Mouse (Mus musculus): ENCODE results near the gene Opa3. TPM values are rescaled to one million over a fixed set of nuclear protein-coding genes. Genes with fewer than 3 reads are reported as not detected.

Gene Opa3
- polyA plus RNA-seq, 1 experiment from 2014 or later, result 35.2 TPM

DNA sequence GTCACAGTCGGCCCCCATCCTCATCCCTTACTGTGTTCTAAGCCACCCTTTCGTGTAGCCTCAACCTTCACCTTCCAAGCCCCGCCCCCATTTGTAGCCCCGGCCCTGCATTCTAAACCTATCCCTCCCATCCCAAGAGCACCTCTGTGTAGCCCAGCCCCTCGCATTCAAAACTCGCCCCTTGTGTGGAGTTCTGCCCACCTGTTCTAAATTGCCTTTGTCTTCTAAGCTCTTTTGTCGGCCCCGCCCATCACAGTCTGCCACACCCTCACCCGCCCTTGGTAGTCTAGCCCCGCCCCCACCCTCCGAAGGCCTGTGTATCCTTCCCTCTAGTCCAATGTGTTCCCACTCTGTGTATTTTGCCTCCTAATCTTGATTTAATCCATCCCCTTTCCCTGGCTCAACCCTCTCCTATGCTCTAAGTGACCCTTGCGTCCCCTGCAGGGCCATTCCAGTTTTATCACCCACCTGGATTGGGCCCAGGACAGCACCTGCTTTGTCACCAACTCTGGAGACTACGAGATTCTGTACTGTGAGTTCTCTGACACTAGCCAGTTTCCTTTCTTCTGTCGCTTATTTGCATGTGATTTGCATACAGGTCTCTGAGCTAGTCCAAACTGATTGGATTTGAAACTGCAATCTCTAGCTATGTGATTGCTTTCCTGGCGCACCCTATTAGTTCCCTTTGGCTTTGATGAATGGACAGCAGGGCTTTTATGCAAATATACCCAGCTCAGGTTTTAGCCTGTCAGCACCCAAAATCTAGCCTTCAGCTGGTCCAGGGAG lies 25.9 kb upstream of the Opa3 start:
- H3K27me3 ChIP-seq (replicated peaks), result no peaks in the 10 kb centered on the region
- no peak overlapping the region for H3K4me3 ChIP-seq
- no peak overlapping the region for H3K27ac ChIP-seq (replicated peaks)
- H3K4me1 ChIP-seq, result no peaks in the 10 kb centered on the region
- 57% methylated on average over 15 of the region's 15 CpGs for WGBS
- H3K9ac ChIP-seq, result no peak overlapping the region
- H3K4me2 ChIP-seq, result no peak overlapping the region
- ATAC-seq (ENCODE audit: extremely low read depth, insufficient number of reproducible peaks, low FRiP score, low TSS enrichment), result no peak
- peaks cover 84% of the 10 kb centered on the region for H3K36me3 ChIP-seq
- no peaks in the 10 kb centered on the region for H3K9me3 ChIP-seq

DNA sequence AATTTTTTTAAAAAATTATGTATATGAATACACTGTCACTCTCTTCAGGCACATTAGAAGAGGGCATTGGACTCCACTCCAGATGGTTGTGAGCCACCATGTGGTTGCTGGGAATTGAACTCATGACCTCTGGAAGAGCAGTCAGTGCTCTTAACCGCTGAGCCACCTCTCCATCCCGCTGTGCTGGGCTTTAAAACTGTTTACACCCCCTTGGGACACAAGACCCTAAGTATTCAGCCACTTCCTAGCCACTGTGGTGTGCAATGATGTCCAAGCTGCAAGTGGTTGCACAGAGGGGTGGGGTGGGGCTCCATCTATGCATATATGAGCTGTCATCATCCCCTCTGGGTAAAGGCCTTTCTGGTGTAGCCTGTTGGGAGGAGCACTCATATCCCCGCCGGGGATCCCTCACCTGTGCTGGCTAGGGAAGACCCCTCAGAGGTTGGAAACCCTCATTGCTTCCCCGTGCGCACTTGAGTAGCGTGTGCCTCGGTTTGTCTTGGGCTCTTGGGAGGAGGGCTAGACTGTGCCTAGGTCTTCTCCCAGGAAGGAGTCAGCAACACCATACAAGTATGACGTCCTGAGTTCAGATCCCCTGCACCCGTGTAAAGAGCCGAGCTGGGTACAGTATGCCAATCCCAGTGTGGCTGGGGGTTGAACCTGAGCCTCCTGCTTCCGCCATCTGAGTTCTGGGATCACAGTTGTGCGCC lies 19.8 kb upstream of the Opa3 start:
- Histone ChIP-seq H3K9me3 (no peaks in the 10 kb centered on the region), H3K27me3 (replicated peaks) (peaks cover 11% of the 10 kb centered on the region), H3K27ac (replicated peaks) (no peak overlapping the region), H3K9ac (no peak overlapping the region), H3K4me2 (no peak overlapping the region), H3K4me3 (no peak overlapping the region), H3K4me1 (peaks cover 17% of the 10 kb centered on the region), H3K36me3 (peaks cover 35% of the 10 kb centered on the region)
- 77% methylated on average over 13 of the region's 13 CpGs for WGBS
- no peak for ATAC-seq (ENCODE audit: extremely low read depth, insufficient number of reproducible peaks, low FRiP score, low TSS enrichment)

DNA sequence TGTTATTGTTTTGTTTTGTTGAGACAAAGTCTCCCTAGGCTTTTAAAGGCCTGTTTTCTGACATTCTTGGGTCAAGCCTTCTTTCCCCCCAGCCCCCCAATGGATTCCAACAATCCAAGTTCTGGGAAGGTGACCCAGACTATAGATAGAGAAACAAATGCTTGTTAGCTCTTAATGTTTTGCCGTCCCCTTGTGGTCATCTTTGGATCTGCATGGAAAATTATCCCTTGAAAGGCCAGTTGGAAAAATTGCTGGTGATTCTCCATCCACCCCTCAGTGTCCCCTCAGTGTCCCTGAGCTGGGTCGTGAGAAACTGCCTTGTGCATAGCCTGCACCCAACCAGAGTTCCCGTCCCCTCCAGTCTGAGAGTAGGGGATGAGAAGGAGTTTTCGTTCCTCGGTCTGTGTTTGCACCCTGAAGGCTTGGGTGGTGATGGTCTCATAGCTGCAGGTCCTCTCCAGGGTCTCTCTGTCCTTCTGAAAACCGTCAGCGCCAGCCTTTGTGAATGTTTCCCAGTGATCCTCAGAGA lies 19.1 kb upstream of the Opa3 start:
- Histone ChIP-seq H3K4me2 (no peak overlapping the region), H3K4me3 (no peak overlapping the region), H3K27me3 (replicated peaks) (peaks cover 16% of the 10 kb centered on the region), H3K4me1 (peaks cover 17% of the 10 kb centered on the region), H3K9me3 (no peaks in the 10 kb centered on the region), H3K9ac (no peak overlapping the region), H3K36me3 (peaks cover 30% of the 10 kb centered on the region), H3K27ac (replicated peaks) (no peak overlapping the region)
- no peak for ATAC-seq (ENCODE audit: extremely low read depth, insufficient number of reproducible peaks, low FRiP score, low TSS enrichment)
- 48% methylated on average over 7 of the region's 7 CpGs for WGBS

DNA sequence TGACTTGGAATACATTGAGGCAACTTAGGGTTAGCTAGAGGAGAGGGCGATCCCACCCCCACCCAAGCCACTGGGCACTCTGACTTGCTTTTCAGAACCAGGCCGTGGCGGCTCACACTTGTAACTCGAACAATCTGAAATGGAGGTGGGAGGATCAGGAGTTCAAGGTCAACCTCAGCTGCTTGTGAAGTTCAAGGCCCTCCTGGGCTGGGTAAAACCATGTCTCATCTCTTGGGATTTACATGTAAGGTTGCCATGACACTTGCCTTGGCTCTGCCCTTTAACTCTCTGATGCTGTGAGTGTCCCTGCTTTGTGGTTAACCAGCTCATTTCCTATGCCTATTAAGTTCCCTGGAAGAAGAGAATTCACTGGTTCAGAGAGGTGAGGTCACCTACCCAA lies 18.6 kb upstream of the Opa3 start:
- H3K9me3 ChIP-seq, result no peaks in the 10 kb centered on the region
- H3K27me3 ChIP-seq (replicated peaks), result peaks cover 21% of the 10 kb centered on the region
- H3K4me1 ChIP-seq, result peaks cover 21% of the 10 kb centered on the region
- no peak overlapping the region for H3K27ac ChIP-seq (replicated peaks)
- H3K4me2 ChIP-seq, result no peak overlapping the region
- H3K36me3 ChIP-seq, result peaks cover 25% of the 10 kb centered on the region
- WGBS, result 81% methylated on average over 4 of the region's 4 CpGs
- no peak overlapping the region for H3K9ac ChIP-seq
- H3K4me3 ChIP-seq, result no peak overlapping the region
- ATAC-seq (ENCODE audit: extremely low read depth, insufficient number of reproducible peaks, low FRiP score, low TSS enrichment), result no peak

DNA sequence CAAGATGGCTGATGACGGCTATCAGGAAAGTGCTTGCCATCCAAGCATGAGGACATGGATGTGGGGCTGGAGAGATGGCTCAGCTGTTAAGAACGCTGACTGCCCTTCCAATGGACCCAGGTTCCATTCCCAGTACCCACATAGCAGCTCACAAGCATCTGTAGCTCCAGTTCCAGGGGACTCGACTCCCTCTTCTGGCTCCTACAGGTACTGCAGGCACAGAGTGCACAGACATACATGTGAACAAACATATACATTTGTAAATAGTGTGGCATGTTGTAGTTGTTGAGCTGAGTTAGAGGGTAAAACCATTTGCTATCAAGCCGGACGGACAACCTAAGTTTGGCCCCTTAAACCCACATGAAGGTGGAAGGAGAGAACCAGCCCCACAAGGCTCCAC lies 18.1 kb upstream of the Opa3 start:
- 87% methylated on average over 5 of the region's 5 CpGs for WGBS
- Histone ChIP-seq H3K9ac (no peak overlapping the region), H3K27me3 (replicated peaks) (peaks cover 25% of the 10 kb centered on the region), H3K9me3 (no peaks in the 10 kb centered on the region), H3K4me3 (no peak overlapping the region), H3K4me2 (no peak overlapping the region), H3K27ac (replicated peaks) (no peak overlapping the region), H3K36me3 (peaks cover 20% of the 10 kb centered on the region), H3K4me1 (peaks cover 24% of the 10 kb centered on the region)
- no peak for ATAC-seq (ENCODE audit: extremely low read depth, insufficient number of reproducible peaks, low FRiP score, low TSS enrichment)

DNA sequence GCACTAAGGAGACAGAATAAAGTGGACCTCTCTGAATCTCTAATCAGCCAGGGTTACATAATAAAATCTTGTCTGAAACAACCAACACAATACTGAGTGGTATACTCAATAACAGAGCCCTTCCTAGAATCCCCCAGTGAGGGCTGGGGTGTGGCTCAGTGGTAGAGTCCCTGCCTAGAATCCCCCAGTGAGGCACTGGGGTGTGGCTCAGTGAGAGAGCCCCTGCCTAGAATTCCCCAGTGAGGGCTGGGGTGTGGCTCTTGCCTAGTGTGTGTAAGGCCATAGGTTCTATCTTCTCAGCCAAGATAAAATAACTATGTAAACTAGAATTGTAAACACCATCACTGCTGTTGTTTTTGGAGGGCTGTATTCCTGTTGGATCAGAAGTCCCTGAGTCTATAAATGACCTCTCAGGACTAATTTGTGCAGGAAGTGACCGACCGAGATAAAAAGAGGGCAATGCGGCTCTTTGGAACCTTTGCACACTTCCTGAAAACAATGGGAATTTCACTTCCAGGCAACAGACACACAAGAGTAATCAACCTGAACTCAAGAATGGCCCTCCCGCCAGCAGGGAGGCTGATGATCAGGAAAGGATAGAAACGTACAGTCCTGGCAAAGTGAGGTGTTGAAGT lies 17.0 kb upstream of the Opa3 start:
- H3K9me3 ChIP-seq, result no peaks in the 10 kb centered on the region
- H3K4me3 ChIP-seq, result no peak overlapping the region
- peaks cover 25% of the 10 kb centered on the region for H3K27me3 ChIP-seq (replicated peaks)
- peaks cover 8% of the 10 kb centered on the region; the same call in 1 of the 2 replicates for H3K36me3 ChIP-seq
- no peak overlapping the region for H3K4me2 ChIP-seq
- no peak overlapping the region for H3K27ac ChIP-seq (replicated peaks)
- 52% methylated on average over 5 of the region's 5 CpGs for WGBS
- no peak overlapping the region for H3K9ac ChIP-seq
- peaks cover 24% of the 10 kb centered on the region for H3K4me1 ChIP-seq
- ATAC-seq (ENCODE audit: extremely low read depth, insufficient number of reproducible peaks, low FRiP score, low TSS enrichment), result no peak

DNA sequence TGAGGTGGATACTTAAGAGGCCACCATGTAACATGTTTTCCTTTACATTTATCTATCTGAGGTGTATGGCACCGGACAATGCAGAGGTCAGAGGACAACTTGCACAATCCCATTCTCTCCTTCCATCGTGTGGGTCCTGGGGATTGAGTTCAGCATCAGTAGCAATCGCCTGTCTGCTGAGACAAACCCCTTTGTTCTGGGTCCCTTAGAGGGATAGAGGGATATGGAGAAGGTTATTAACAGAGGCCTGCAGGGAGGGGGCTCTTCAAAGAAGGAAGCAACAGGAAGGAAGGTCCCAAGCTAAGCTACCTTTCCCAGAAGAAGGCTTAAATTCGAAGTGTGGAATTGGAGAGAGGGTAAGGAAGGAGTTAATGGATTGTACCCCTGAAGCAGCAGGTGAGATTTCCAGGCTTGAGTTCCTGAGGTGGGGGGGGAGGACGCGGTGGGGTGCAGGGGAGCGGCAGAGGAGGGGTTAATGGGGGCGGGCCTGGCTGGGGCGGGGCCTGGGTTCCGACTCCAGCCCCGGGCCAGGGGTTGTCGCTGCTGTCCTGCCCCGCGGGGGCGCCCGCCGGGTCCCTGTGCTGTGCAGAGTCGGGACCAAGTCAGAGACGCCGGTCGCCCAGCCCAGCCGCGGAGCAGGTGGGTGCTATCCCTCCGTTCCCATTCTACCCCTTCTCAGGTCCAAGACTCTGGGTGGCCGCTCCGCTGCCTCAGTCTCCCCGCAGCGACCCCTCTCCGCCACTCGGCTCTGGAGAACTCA lies 16.0 kb upstream of the Opa3 start, which contains the start of gene Gpr4:
TSS of gene Gpr4 (plus strand) at position 543 of the 760 bp plus-strand sequence.
- WGBS, result 2% methylated on average over 26 of the region's 30 CpGs
- Histone ChIP-seq H3K4me1 (peaks cover 24% of the 10 kb centered on the region), H3K9ac (peak within 1 kb of the TSS; percentile 80), H3K9me3 (no peaks in the 10 kb centered on the region), H3K36me3 (0 out of 2 replicates have a peak, but pooled peaks cover 2% of the 10 kb centered on the region), H3K27ac (replicated peaks) (no peak within 1 kb of the TSS), H3K4me2 (peak within 1 kb of the TSS; percentile 84), H3K27me3 (replicated peaks) (peaks cover 29% of the 10 kb centered on the region), H3K4me3 (peak within 1 kb of the TSS; percentile 60)
- ATAC-seq (ENCODE audit: extremely low read depth, insufficient number of reproducible peaks, low FRiP score, low TSS enrichment), result peak; percentile 51; the same call in 1 of the 2 replicates

DNA sequence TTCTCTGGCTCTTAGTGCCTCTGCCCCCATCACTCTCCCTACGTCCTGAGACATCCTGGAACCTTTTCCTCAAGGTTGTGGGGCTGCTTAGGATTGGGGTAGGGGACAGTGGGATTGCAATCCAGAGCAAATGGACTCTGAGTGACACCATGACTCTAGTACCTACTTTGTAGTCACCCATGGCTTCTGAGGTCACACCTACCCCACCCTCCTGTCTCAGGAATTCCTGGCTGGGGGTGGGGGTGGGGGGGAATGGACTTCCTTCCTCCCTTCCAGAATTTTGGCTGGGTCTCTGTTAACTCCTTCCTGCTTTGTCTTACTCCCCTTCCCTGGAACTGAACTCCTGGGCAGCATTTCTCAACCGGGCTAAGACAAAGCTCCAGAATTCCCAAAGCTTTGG lies 14.7 kb upstream of the Opa3 start:
- Histone ChIP-seq H3K9ac (no peak overlapping the region), H3K4me2 (peak overlapping the region; percentile 84), H3K27me3 (replicated peaks) (peaks cover 29% of the 10 kb centered on the region), H3K4me3 (peak overlapping the region; percentile 60; the same call in 1 of the 2 replicates), H3K4me1 (peaks cover 34% of the 10 kb centered on the region), H3K9me3 (no peaks in the 10 kb centered on the region), H3K36me3 (no peaks in the 10 kb centered on the region), H3K27ac (replicated peaks) (no peak overlapping the region)
- 52% methylated on average over 2 of the region's 2 CpGs for WGBS
- ATAC-seq (ENCODE audit: extremely low read depth, insufficient number of reproducible peaks, low FRiP score, low TSS enrichment), result no peak

DNA sequence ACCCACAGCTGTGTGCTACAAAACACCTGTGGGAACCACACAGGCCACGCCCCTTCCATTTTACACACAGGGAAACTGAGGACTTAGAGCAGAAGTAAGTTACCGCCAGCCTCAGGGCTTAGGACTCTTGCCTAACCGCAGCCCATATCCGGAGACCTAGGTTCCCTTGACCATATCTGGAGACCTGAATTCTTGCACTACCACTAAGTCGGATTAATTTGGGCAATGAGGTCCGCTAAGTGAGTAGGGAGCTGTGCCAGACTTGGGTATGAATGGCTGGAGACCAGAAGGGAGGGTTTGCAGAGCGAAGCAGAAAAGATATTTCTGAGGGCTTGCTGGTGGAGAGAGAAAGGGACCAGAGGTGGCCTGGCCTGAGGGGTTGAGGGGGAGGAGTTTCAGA lies 13.8 kb upstream of the Opa3 start:
- H3K4me2 ChIP-seq, result no peak overlapping the region
- 58% methylated on average over 7 of the region's 7 CpGs for WGBS
- no peak overlapping the region for H3K4me3 ChIP-seq

DNA sequence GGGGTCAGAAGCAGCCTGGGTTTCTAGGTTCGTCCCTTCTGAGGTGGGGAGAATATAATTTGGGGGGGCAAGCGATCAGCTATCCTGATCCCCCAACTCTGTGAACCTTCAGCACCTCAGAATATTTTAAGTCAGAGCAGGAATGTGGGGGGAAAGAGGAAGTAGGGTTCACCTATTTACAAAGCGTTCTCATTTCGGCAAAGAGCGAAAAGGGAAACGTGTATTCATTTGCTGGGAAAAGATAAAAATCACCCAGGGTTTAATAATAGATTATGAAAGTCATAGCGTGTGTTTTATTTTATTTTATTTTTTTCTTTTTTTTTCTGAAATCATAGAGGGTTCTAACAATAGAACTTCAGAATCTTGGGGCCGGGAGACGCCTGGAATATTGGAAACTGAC lies 13.2 kb upstream of the Opa3 start:
- no peak for ATAC-seq (ENCODE audit: extremely low read depth, insufficient number of reproducible peaks, low FRiP score, low TSS enrichment)
- no peak overlapping the region for H3K4me3 ChIP-seq
- H3K9me3 ChIP-seq, result no peaks in the 10 kb centered on the region
- H3K27me3 ChIP-seq (replicated peaks), result peaks cover 29% of the 10 kb centered on the region
- H3K4me2 ChIP-seq, result no peak overlapping the region
- H3K36me3 ChIP-seq, result no peaks in the 10 kb centered on the region
- WGBS, result 61% methylated on average over 9 of the region's 9 CpGs
- H3K9ac ChIP-seq, result no peak overlapping the region
- peaks cover 36% of the 10 kb centered on the region for H3K4me1 ChIP-seq
- H3K27ac ChIP-seq (replicated peaks), result no peak overlapping the region

More for the DNA sequence above, 13.8 kb upstream of the Opa3 start:
- Histone ChIP-seq H3K9ac (no peak overlapping the region), H3K36me3 (no peaks in the 10 kb centered on the region), H3K27ac (replicated peaks) (no peak overlapping the region), H3K4me1 (peaks cover 36% of the 10 kb centered on the region), H3K27me3 (replicated peaks) (peaks cover 29% of the 10 kb centered on the region), H3K9me3 (no peaks in the 10 kb centered on the region)
- ATAC-seq (ENCODE audit: extremely low read depth, insufficient number of reproducible peaks, low FRiP score, low TSS enrichment), result no peak

Data from heart, embryonic 13.5 days (tissue).